Mouse (Mus musculus) embryonic facial prominence, embryonic 10.5 days (tissue): ENCODE data around the gene Hist2h2ab. TPM values are rescaled to one million over a fixed set of nuclear protein-coding genes. Genes with fewer than 3 reads are reported as not detected.
"Not testable (repeated sequence)": the region's sequence is repeated elsewhere in the genome, so short reads cannot be mapped to it uniquely, and the experiment has no call there.

ENCODE experiments used
- DNase-seq: peaks from one replicate; pipeline ENCODE4 v3.0.0-alpha.2; 2017; ENCODE audit warnings: low spot score
- H3K27ac ChIP-seq: fragments of 300-500 bp; sonication (generic); replicated peaks from 2 replicates; pipeline ENCODE4 v1.5.1; 2016; ENCODE audit warnings: mild to moderate bottlenecking
- H3K27me3 ChIP-seq: fragments of 300-500 bp; sonication (generic); replicated peaks from 2 replicates; pipeline ENCODE4 v1.6.1; 2016; ENCODE audit warnings: low read depth, mild to moderate bottlenecking; ENCODE audit not compliant: poor library complexity, severe bottlenecking
- H3K36me3 ChIP-seq: fragments of 300-500 bp; sonication (generic); replicated peaks from 2 replicates; pipeline ENCODE4 v1.6.1; 2016; ENCODE audit warnings: mild to moderate bottlenecking, moderate library complexity
- H3K4me1 ChIP-seq: fragments of 300-500 bp; sonication (generic); 2 replicates; pipeline ENCODE4 v1.6.1; 2016
- H3K4me3 ChIP-seq: fragments of 300-500 bp; sonication (generic); 2 replicates; pipeline ENCODE4 v1.5.1; 2016; ENCODE audit warnings: mild to moderate bottlenecking, moderate library complexity
- H3K9me3 ChIP-seq: fragments of 300-500 bp; sonication (generic); 2 replicates; pipeline ENCODE4 v1.6.1; 2016; ENCODE audit warnings: mild to moderate bottlenecking
- WGBS: fragments of 180-500 bp; shearing (Covaris S2); methylation state at CpG from one replicate; pipeline ENCODE4 v1.1.7; 2016; 5-methylcytosine and 5-hydroxymethylcytosine counted together
- polyA plus RNA-seq: library from polyadenylated mRNA; unstranded; fragments of >200 nt; fragmentation: Nextera tagmentation; extraction: Ambion mirVana; gene quantifications from 2 replicates; pipeline ENCODE4 v1.2.1, GENCODE M21; 2016

Gene Hist2h2ab
- polyA plus RNA-seq, 1 experiment from 2014 or later: 1.4 TPM

- H3K9me3 ChIP-seq: no peaks in the 10 kb centered on the region
- no peak overlapping the region for H3K4me3 ChIP-seq
- H3K27ac ChIP-seq: peak overlapping the region; percentile 51
- DNase-seq: no peak
- 88% methylated on average over 5 of the region's 5 CpGs for WGBS
- H3K36me3 ChIP-seq: no peaks in the 10 kb centered on the region
- no peaks in the 10 kb centered on the region for H3K27me3 ChIP-seq
- H3K4me1 ChIP-seq: peaks cover 39% of the 10 kb centered on the region
Measured at GRCm38 (mm10) chr3:96260220-96260619, 40.6 kb downstream of the Hist2h2ab start.

GRCm38 (mm10) chr3:96261623-96262022, 42.0 kb downstream of the Hist2h2ab start:
- H3K27me3 ChIP-seq: no peaks in the 10 kb centered on the region
- H3K4me3 ChIP-seq: peak overlapping the region; percentile 63
- H3K9me3 ChIP-seq: no peaks in the 10 kb centered on the region
- peaks cover 34% of the 10 kb centered on the region for H3K4me1 ChIP-seq
- H3K36me3 ChIP-seq: no peaks in the 10 kb centered on the region
- H3K27ac ChIP-seq: peak overlapping the region; percentile 98
- DNase-seq: no peak
- 65% methylated on average over 3 of the region's 3 CpGs for WGBS

GRCm38 (mm10) chr3:96262216-96262875, 42.7 kb downstream of the Hist2h2ab start:
- peak overlapping the region; percentile 63 for H3K4me3 ChIP-seq
- 2% methylated on average over 19 of the region's 19 CpGs for WGBS
- peaks cover 42% of the 10 kb centered on the region for H3K4me1 ChIP-seq
- no peaks in the 10 kb centered on the region for H3K36me3 ChIP-seq
- no peaks in the 10 kb centered on the region for H3K9me3 ChIP-seq
- peak; percentile 85 for DNase-seq
- H3K27ac ChIP-seq: peak overlapping the region; percentile 98
- H3K27me3 ChIP-seq: no peaks in the 10 kb centered on the region

- Histone ChIP-seq H3K27me3 (no peaks in the 10 kb centered on the region), H3K27ac (peak within 1 kb of the TSS; percentile 98), H3K4me3 (peak within 1 kb of the TSS; percentile 63), H3K9me3 (no peaks in the 10 kb centered on the region), H3K36me3 (no peaks in the 10 kb centered on the region), H3K4me1 (peaks cover 49% of the 10 kb centered on the region)
- peak; percentile 95 for DNase-seq
- under 1% methylated on average over 40 of the region's 40 CpGs for WGBS
Measured at GRCm38 (mm10) chr3:96262979-96263550, 43.4 kb downstream of the Hist2h2ab start, which contains the start of gene Hist2h4. Gene Hist2h4, minus strand, starts transcription at chr3:96263311.

- Histone ChIP-seq H3K27ac (peak overlapping the region; percentile 98), H3K36me3 (no peaks in the 10 kb centered on the region), H3K27me3 (no peaks in the 10 kb centered on the region), H3K4me1 (peaks cover 51% of the 10 kb centered on the region), H3K4me3 (peak overlapping the region; percentile 63), H3K9me3 (no peaks in the 10 kb centered on the region)
- 8% methylated on average over 27 of the region's 27 CpGs for WGBS
- peak; percentile 69 for DNase-seq
Measured at GRCm38 (mm10) chr3:96263558-96264403, 44.1 kb downstream of the Hist2h2ab start.

GRCm38 (mm10) chr3:96264404-96264949, 44.8 kb downstream of the Hist2h2ab start:
- WGBS: 76% methylated on average over 7 of the region's 7 CpGs
- peak; percentile 39 for DNase-seq
- H3K4me3 ChIP-seq: peak overlapping the region; percentile 63
- H3K4me1 ChIP-seq: peaks cover 51% of the 10 kb centered on the region
- H3K27ac ChIP-seq: peak overlapping the region; percentile 98
- H3K36me3 ChIP-seq: no peaks in the 10 kb centered on the region
- H3K27me3 ChIP-seq: no peaks in the 10 kb centered on the region
- no peaks in the 10 kb centered on the region for H3K9me3 ChIP-seq

GRCm38 (mm10) chr3:96266132-96266710, 46.6 kb downstream of the Hist2h2ab start:
- 89% methylated on average over 8 of the region's 8 CpGs for WGBS
- peak overlapping the region; percentile 93 for H3K27ac ChIP-seq
- H3K4me1 ChIP-seq: peaks cover 49% of the 10 kb centered on the region

GRCm38 (mm10) chr3:96267541-96267940, 47.9 kb downstream of the Hist2h2ab start:
- no peaks in the 10 kb centered on the region for H3K27me3 ChIP-seq
- WGBS: 79% methylated on average over 4 of the region's 4 CpGs
- DNase-seq: no peak
- no peaks in the 10 kb centered on the region for H3K9me3 ChIP-seq
- H3K4me3 ChIP-seq: peak overlapping the region; percentile 56; the same call in 1 of the 2 replicates
- H3K27ac ChIP-seq: peak overlapping the region; percentile 93
- H3K36me3 ChIP-seq: no peaks in the 10 kb centered on the region
- peaks cover 36% of the 10 kb centered on the region for H3K4me1 ChIP-seq

More at GRCm38 (mm10) chr3:96266132-96266710, 46.6 kb downstream of the Hist2h2ab start:
- H3K4me3 ChIP-seq: no peak overlapping the region
- H3K9me3 ChIP-seq: no peaks in the 10 kb centered on the region
- no peak for DNase-seq
- H3K27me3 ChIP-seq: no peaks in the 10 kb centered on the region
- H3K36me3 ChIP-seq: no peaks in the 10 kb centered on the region

- WGBS: 26% methylated on average over 30 of the region's 30 CpGs
- peak; percentile 83 for DNase-seq
- Histone ChIP-seq H3K9me3 (no peaks in the 10 kb centered on the region), H3K27ac (peak within 1 kb of the TSS; percentile 95), H3K27me3 (no peaks in the 10 kb centered on the region), H3K4me1 (peaks cover 35% of the 10 kb centered on the region), H3K4me3 (peak within 1 kb of the TSS; percentile 68), H3K36me3 (no peaks in the 10 kb centered on the region)
Measured at GRCm38 (mm10) chr3:96268051-96268775, 48.5 kb downstream of the Hist2h2ab start, which contains the start of gene Hist2h3b. Gene Hist2h3b, plus strand, starts transcription at chr3:96268654.

- Histone ChIP-seq H3K4me3 (peak overlapping the region; percentile 68), H3K27ac (peak overlapping the region; percentile 95), H3K4me1 (peaks cover 31% of the 10 kb centered on the region)
- H3K27me3 ChIP-seq, H3K9me3 ChIP-seq, H3K36me3 ChIP-seq: not testable (repeated sequence)
- WGBS: under 1% methylated on average over 11 of the region's 44 CpGs
- peak; percentile 53 for DNase-seq
Measured at GRCm38 (mm10) chr3:96268776-96269378, 49.2 kb downstream of the Hist2h2ab start.
